Mouse (Mus musculus) MEL (cell line): ENCODE data around the gene Garnl3. TPM values are rescaled to one million over a fixed set of nuclear protein-coding genes. Genes with fewer than 3 reads are reported as not detected.

Experiments
- DNase-seq: peaks from one replicate; pipeline ENCODE4 v3.0.0; 2011; ENCODE audit warnings: low read depth, low spot score
- H3K27ac ChIP-seq: 2 replicates; pipeline ENCODE4 v1.5.1; 2012; ENCODE audit warnings: low read depth, mild to moderate bottlenecking, control low read depth, low read length, moderate library complexity; ENCODE audit not compliant: control insufficient read depth
- H3K27me3 ChIP-seq, 2 experiments: fragments of 150-350 bp in 1 of 2; sonication (generic) in 1 of 2; 2 replicates each; pipeline ENCODE4 v1.6.1; 2012; ENCODE audit warnings: low read length in 2 of 2, mild to moderate bottlenecking in 2 of 2, improper control_type of control experiment in 1 of 2, moderate library complexity in 1 of 2; ENCODE audit not compliant: insufficient read depth in 2 of 2, control insufficient read depth in 1 of 2
- H3K36me3 ChIP-seq, 2 experiments: 2 replicates each; pipeline ENCODE4 v1.6.1; 2012 to 2014; ENCODE audit warnings: low read length in 2 of 2, improper control_type of control experiment in 1 of 2, inconsistent platforms in 1 of 2, mild to moderate bottlenecking in 1 of 2; ENCODE audit not compliant: insufficient read depth in 2 of 2, control insufficient read depth in 1 of 2
- H3K4me1 ChIP-seq, 2 experiments: fragments of 150-350 bp in 1 of 2; sonication (generic) in 1 of 2; 2 replicates each; pipeline ENCODE4 v1.6.1; 2012; ENCODE audit warnings: low read length in 2 of 2, improper control_type of control experiment in 1 of 2, mild to moderate bottlenecking in 1 of 2; ENCODE audit not compliant: insufficient read depth in 2 of 2, control insufficient read depth in 1 of 2
- H3K4me3 ChIP-seq, 2 experiments: fragments of 150-350 bp in 1 of 2; sonication (generic) in 1 of 2; 2 replicates each; pipeline ENCODE4 v1.5.1; 2012; ENCODE audit warnings: low read depth in 2 of 2, low read length in 2 of 2, mild to moderate bottlenecking in 2 of 2, moderate library complexity in 2 of 2, control low read depth in 1 of 2, improper control_type of control experiment in 1 of 2; ENCODE audit not compliant: control insufficient read depth in 1 of 2, insufficient read depth in 1 of 2
- H3K79me2 ChIP-seq: 2 replicates; pipeline ENCODE4 v1.6.1; 2012; ENCODE audit warnings: mild to moderate bottlenecking, low read length, moderate library complexity; ENCODE audit not compliant: control insufficient read depth, poor library complexity, insufficient read depth
- H3K9ac ChIP-seq: 2 replicates; pipeline ENCODE4 v1.6.1; 2012; ENCODE audit warnings: low read depth, mild to moderate bottlenecking, control low read depth, low read length, moderate library complexity; ENCODE audit not compliant: control insufficient read depth, poor library complexity, severe bottlenecking
- H3K9me3 ChIP-seq: fragments of 150-350 bp; sonication (generic); replicated peaks from 2 replicates; pipeline ENCODE4 v1.6.1; 2012; ENCODE audit warnings: mild to moderate bottlenecking, low read length, improper control_type of control experiment, moderate library complexity; ENCODE audit not compliant: insufficient read depth
- BHLHE40 ChIP-seq: IDR thresholded peaks from 2 replicates; pipeline ENCODE4 v1.6.1; 2012; ENCODE audit warnings: low read depth, mild to moderate bottlenecking, inconsistent platforms, low read length, improper control_type of control experiment, borderline replicate concordance
- EP300 ChIP-seq, 2 experiments: IDR thresholded peaks; 2 replicates each; pipeline ENCODE4 v1.6.1; 2011; ENCODE audit warnings: improper control_type of control experiment in 2 of 2, low read length in 2 of 2, low read depth in 1 of 2, mild to moderate bottlenecking in 1 of 2
- GABPA ChIP-seq: IDR thresholded peaks from 2 replicates; pipeline ENCODE4 v1.6.1; 2012; ENCODE audit warnings: low read depth, mild to moderate bottlenecking, inconsistent platforms, low read length, improper control_type of control experiment, moderate library complexity
- HCFC1 ChIP-seq: IDR thresholded peaks from 2 replicates; pipeline ENCODE4 v1.6.1; 2012; ENCODE audit warnings: low read depth, mild to moderate bottlenecking, inconsistent platforms, low read length, improper control_type of control experiment, moderate library complexity
- JUND ChIP-seq: IDR thresholded peaks from 2 replicates; pipeline ENCODE4 v1.6.1; 2011; ENCODE audit warnings: low read depth, mild to moderate bottlenecking, improper control_type of control experiment, low read length
- MAX ChIP-seq: IDR thresholded peaks from 2 replicates; pipeline ENCODE4 v1.6.1; 2011; ENCODE audit warnings: low read length, improper control_type of control experiment
- MAZ ChIP-seq: IDR thresholded peaks from 2 replicates; pipeline ENCODE4 v1.6.1; 2012; ENCODE audit warnings: low read depth, mild to moderate bottlenecking, inconsistent platforms, low read length, improper control_type of control experiment
- MYC ChIP-seq: IDR thresholded peaks from 2 replicates; pipeline ENCODE4 v1.6.1; 2011; ENCODE audit warnings: low read depth, mild to moderate bottlenecking, low read length, improper control_type of control experiment, moderate library complexity
- POLR2AphosphoS2 ChIP-seq: IDR thresholded peaks from 2 replicates; pipeline ENCODE4 v1.6.1; 2011; ENCODE audit warnings: low read length, improper control_type of control experiment
- POLR2AphosphoS5 ChIP-seq: IDR thresholded peaks from 2 replicates; pipeline ENCODE4 v1.6.1; 2012; ENCODE audit warnings: low read depth, borderline replicate concordance, mild to moderate bottlenecking, inconsistent platforms, low read length, moderate library complexity, mixed read lengths
- RAD21 ChIP-seq: IDR thresholded peaks from 2 replicates; pipeline ENCODE4 v1.6.1; 2011; ENCODE audit warnings: mild to moderate bottlenecking, low read depth, low read length, improper control_type of control experiment
- RCOR1 ChIP-seq: IDR thresholded peaks from 2 replicates; pipeline ENCODE4 v1.6.1; 2012; ENCODE audit warnings: low read depth, mild to moderate bottlenecking, inconsistent platforms, low read length, improper control_type of control experiment
- SIN3A ChIP-seq: IDR thresholded peaks from 2 replicates; pipeline ENCODE4 v1.6.1; 2012; ENCODE audit warnings: low read length, improper control_type of control experiment, inconsistent platforms
- SMC3 ChIP-seq: IDR thresholded peaks from 2 replicates; pipeline ENCODE4 v1.6.1; 2011; ENCODE audit warnings: low read depth, low read length, improper control_type of control experiment
- TAL1 ChIP-seq: IDR thresholded peaks from 2 replicates; pipeline ENCODE4 v1.6.1; 2012; ENCODE audit warnings: mild to moderate bottlenecking, inconsistent platforms, low read length, moderate library complexity, mixed read lengths
- TCF12 ChIP-seq: IDR thresholded peaks from 2 replicates; pipeline ENCODE4 v1.6.1; 2014; ENCODE audit warnings: low read depth, mild to moderate bottlenecking, inconsistent platforms, low read length, improper control_type of control experiment, moderate library complexity
- UBTF ChIP-seq: IDR thresholded peaks from 2 replicates; pipeline ENCODE4 v1.6.1; 2012; ENCODE audit warnings: low read depth, mild to moderate bottlenecking, inconsistent platforms, low read length, improper control_type of control experiment, moderate library complexity, borderline replicate concordance; ENCODE audit not compliant: insufficient read depth
- USF1 ChIP-seq: IDR thresholded peaks from 2 replicates; pipeline ENCODE4 v1.6.1; 2014; ENCODE audit warnings: low read depth, mild to moderate bottlenecking, inconsistent platforms, low read length, improper control_type of control experiment, moderate library complexity
- USF2 ChIP-seq, 2 experiments: IDR thresholded peaks; 2 replicates each; pipeline ENCODE4 v1.6.1; 2011 to 2012; ENCODE audit warnings: improper control_type of control experiment in 2 of 2, low read length in 2 of 2, borderline replicate concordance in 1 of 2, inconsistent platforms in 1 of 2, low read depth in 1 of 2, mild to moderate bottlenecking in 1 of 2; ENCODE audit not compliant: insufficient read depth in 1 of 2
- ZC3H11A ChIP-seq: IDR thresholded peaks from 2 replicates; pipeline ENCODE4 v1.6.1; 2012; ENCODE audit warnings: low read depth, mild to moderate bottlenecking, inconsistent platforms, low read length, improper control_type of control experiment
- ZKSCAN1 ChIP-seq: IDR thresholded peaks from 2 replicates; pipeline ENCODE4 v1.6.1; 2012; ENCODE audit warnings: low read depth, mild to moderate bottlenecking, inconsistent platforms, low read length, improper control_type of control experiment, moderate library complexity
- ZMIZ1 ChIP-seq: IDR thresholded peaks from 2 replicates; pipeline ENCODE4 v1.6.1; 2012; ENCODE audit warnings: low read depth, mild to moderate bottlenecking, inconsistent platforms, low read length, improper control_type of control experiment, moderate library complexity
- ZNF384 ChIP-seq: IDR thresholded peaks from 2 replicates; pipeline ENCODE4 v1.6.1; 2012; ENCODE audit warnings: low read depth, mild to moderate bottlenecking, inconsistent platforms, low read length, improper control_type of control experiment
- polyA plus RNA-seq, 2 experiments: library from polyadenylated mRNA; stranded (reverse) in 1 of 2; unstranded in 1 of 2; fragments of >175 nt in 1 of 2; fragments of >200 nt in 1 of 2; gene quantifications; 2 replicates each; pipeline versions ENCODE4 v1.2.1 to v1.2.4; 2012; ENCODE audit warnings: low replicate concordance in 2 of 2, low read depth in 1 of 2; ENCODE audit not compliant: insufficient read length in 2 of 2, insufficient read depth in 1 of 2, missing spikeins in 1 of 2
- total RNA-seq: library from RNA; depleted of rRNA; stranded (reverse); fragments of 300-350 nt; gene quantifications from 2 replicates; pipeline ENCODE4 v1.2.3, GENCODE M21; 2012

Gene Garnl3
- total and polyA plus RNA-seq, 3 experiments: 1.5 to 2.3 TPM; not detected in 1

GRCm38 (mm10) chr2:33162126-33162525 lies 30.7 kb upstream of the Garnl3 start:
- no peaks in the 10 kb centered on the region for H3K4me1 ChIP-seq
- H3K79me2 ChIP-seq: no peaks in the 10 kb centered on the region
- H3K4me3 ChIP-seq: no peak overlapping the region
- H3K9me3 ChIP-seq: no peaks in the 10 kb centered on the region
- no peaks in the 10 kb centered on the region for H3K36me3 ChIP-seq
- H3K27me3 ChIP-seq: no peaks in the 10 kb centered on the region
- H3K27ac ChIP-seq: no peak overlapping the region
- DNase-seq: no peak
- H3K9ac ChIP-seq: no peak overlapping the region
- TF ChIP-seq TAL1: no peak
- TF ChIP-seq TCF12: no peak
- TF ChIP-seq BHLHE40: no peak
- no peak for TF ChIP-seq UBTF
- TF ChIP-seq RCOR1: no peak
- TF ChIP-seq ZKSCAN1: no peak
- no peak for TF ChIP-seq ZNF384
- no peak for TF ChIP-seq ZMIZ1
- TF ChIP-seq MAX: no peak
- TF ChIP-seq USF1: no peak
- TF ChIP-seq SMC3: no peak
- no peak for TF ChIP-seq HCFC1
- TF ChIP-seq SIN3A: no peak
- no peak for TF ChIP-seq MAZ
- TF ChIP-seq JUND: no peak
- no peak for TF ChIP-seq POLR2AphosphoS2
- TF ChIP-seq MYC: no peak
- TF ChIP-seq EP300 (IDR thresholded peaks at IDR 0.05; ENCODE audit: low read depth in 1 of 2, low read length in 2 of 2): no peak
- no peak for TF ChIP-seq USF2 (IDR thresholded peaks at IDR 0.05; ENCODE audit: borderline replicate concordance in 1 of 2, insufficient read depth in 1 of 2, low read depth in 1 of 2, low read length in 2 of 2)
- no peak for TF ChIP-seq RAD21

GRCm38 (mm10) chr2:33160326-33160973 lies 29.0 kb upstream of the Garnl3 start:
- Histone ChIP-seq H3K36me3 (no peaks in the 10 kb centered on the region), H3K4me3 (no peak overlapping the region), H3K27me3 (no peaks in the 10 kb centered on the region), H3K9ac (no peak overlapping the region), H3K79me2 (no peaks in the 10 kb centered on the region), H3K4me1 (no peaks in the 10 kb centered on the region), H3K27ac (no peak overlapping the region), H3K9me3 (no peaks in the 10 kb centered on the region)
- DNase-seq: no peak
- TF ChIP-seq UBTF: no peak
- no peak for TF ChIP-seq GABPA
- TF ChIP-seq POLR2AphosphoS2: no peak
- TF ChIP-seq ZC3H11A: no peak
- TF ChIP-seq POLR2AphosphoS5: no peak
- TF ChIP-seq TCF12: no peak
